Mouse (Mus musculus): ENCODE results near the gene Syt7.

- no peak for TF ChIP-seq CTCF (IDR thresholded peaks at IDR 0.05; ENCODE audit: insufficient read depth, low read depth, low read length)
- no peak for TF ChIP-seq POLR2A (IDR thresholded peaks at IDR 0.05; ENCODE audit: insufficient read depth, low read depth, low read length)
These were observed 45.1 kb downstream of the Syt7 start for GRCm38 (mm10) chr19:10433879-10434540.

All from olfactory bulb, adult 2 months (tissue).